Comparison of ENCODE assay signal across 8 mouse cellular contexts in genomic region chr11:3153666-3154397, GRCm38 (mm10). TPM values are rescaled to one million over a fixed set of nuclear protein-coding genes. Genes with fewer than 3 reads are reported as not detected.
A peak's percentile ranks its signal among the peaks of the same experiment; 100 is the strongest.
DNase-seq lines count a peak whose midpoint lies in the region; ATAC-seq lines count a peak whose summit lies in the region.
"Not testable (repeated sequence)": the region's sequence is repeated elsewhere in the genome, so short reads cannot be mapped to it uniquely, and the experiment has no call there.

No protein-coding gene starts in this region.

- H3K9ac ChIP-seq in embryonic facial prominence, embryonic 12.5 days; intestine, embryonic 15.5 days: not testable (repeated sequence)

- ATAC-seq in embryonic facial prominence, embryonic 12.5 days (ENCODE audit: insufficient number of reproducible peaks, insufficient read depth, low FRiP score, low TSS enrichment) = peak; percentile 73
- ATAC-seq in granulocyte monocyte progenitor cell, adult 5-6 weeks (replicated peaks; ENCODE audit: poor library complexity, severe bottlenecking) = peak; percentile 3
- ATAC-seq in intestine, embryonic 15.5 days = peak; percentile 48

- not testable (repeated sequence) for H3K36me3 ChIP-seq in embryonic facial prominence, embryonic 12.5 days; intestine, embryonic 15.5 days

- peak; percentile 51 for DNase-seq in ZHBTc4 (ENCODE audit: low read depth, low spot score)
- peak; percentile 61 to 76 for DNase-seq in left cerebral cortex, adult 9 months (ENCODE audit: low spot score in 2 of 2)
- DNase-seq in lung, postnatal 25 days (ENCODE audit: low spot score) = peak; percentile 78
- DNase-seq in right cerebral cortex, adult 18-20 months = peak; percentile 42
- peak; percentile 88 for DNase-seq in urinary bladder, postnatal 10 days (ENCODE audit: low spot score)

- peaks cover 11% of the 10 kb centered on the region; the same call in 1 of the 2 replicates for H3K9me3 ChIP-seq in embryonic facial prominence, embryonic 12.5 days
- H3K9me3 ChIP-seq in intestine, embryonic 15.5 days = not testable (repeated sequence)

- 76% methylated on average over 1 of the region's 1 CpGs for whole genome bisulfite sequencing in embryonic facial prominence, embryonic 12.5 days
- WGBS in intestine, embryonic 15.5 days = 79% methylated on average over 1 of the region's 1 CpGs

- H3K4me1 ChIP-seq in embryonic facial prominence, embryonic 12.5 days; intestine, embryonic 15.5 days (replicated peaks): not testable (repeated sequence)

- H3K4me3 ChIP-seq in embryonic facial prominence, embryonic 12.5 days; intestine, embryonic 15.5 days (replicated peaks): not testable (repeated sequence)

- not testable (repeated sequence) for H3K4me2 ChIP-seq in embryonic facial prominence, embryonic 12.5 days (replicated peaks); intestine, embryonic 15.5 days (replicated peaks)

- not testable (repeated sequence) for H3K27me3 ChIP-seq in embryonic facial prominence, embryonic 12.5 days; intestine, embryonic 15.5 days (replicated peaks)

- H3K27ac ChIP-seq in embryonic facial prominence, embryonic 12.5 days; intestine, embryonic 15.5 days: not testable (repeated sequence)

RNA-seq across cellular contexts. Expression of gene Sfi1, which starts 39.4 kb away (rescaled TPM):
- polyA plus RNA-seq in embryonic facial prominence, embryonic 12.5 days (2016; fragmentation: Nextera tagmentation; extraction: Ambion mirVana) = 17.0 and 17.1 TPM in 2 replicates
- 10.4 and 12.3 TPM in 2 replicates for total RNA-seq in granulocyte monocyte progenitor cell, adult 5-6 weeks (2014; fragmentation: Nextera tagmentation)
- 8.0 and 18.0 TPM in 2 replicates for total RNA-seq in granulocyte monocyte progenitor cell, adult 5-6 weeks (2017)
- 12.3 and 13.0 TPM in 2 replicates for polyA plus RNA-seq in intestine, embryonic 15.5 days (2015; fragmentation: Nextera tagmentation; extraction: Ambion mirVana)

RNA-seq across cellular contexts. Expression of gene Eif4enif1, which starts 48.4 kb away (rescaled TPM):
- polyA plus RNA-seq in embryonic facial prominence, embryonic 12.5 days (2016; fragmentation: Nextera tagmentation; extraction: Ambion mirVana) = 70.2 and 74.4 TPM in 2 replicates
- total RNA-seq in granulocyte monocyte progenitor cell, adult 5-6 weeks (2014; fragmentation: Nextera tagmentation) = 67.8 and 75.2 TPM in 2 replicates
- 35.2 and 51.4 TPM in 2 replicates for total RNA-seq in granulocyte monocyte progenitor cell, adult 5-6 weeks (2017)
- 40.0 and 40.4 TPM in 2 replicates for polyA plus RNA-seq in intestine, embryonic 15.5 days (2015; fragmentation: Nextera tagmentation; extraction: Ambion mirVana)

Comparison
In these comparisons a context has a peak if more than half of its experiments do, and no peak if none do; other contexts are left out.
1. ATAC-seq: peak in every context shown above with its lines; median percentile 73 in embryonic facial prominence, embryonic 12.5 days; 48 in intestine, embryonic 15.5 days; 3 in granulocyte monocyte progenitor cell, adult 5-6 weeks.